Mouse (Mus musculus) spleen, adult 18-20 months (tissue): ENCODE data around the gene Hsd17b10.

Source experiments
- DNase-seq, 2 experiments: peaks; one replicate each; pipeline ENCODE4 v3.0.0; 2022; ENCODE audit warnings: mixed read lengths in 2 of 2

The Hsd17b10 gene

GRCm38 (mm10) chrX:152001737-152002710, at the start of gene Hsd17b10:
Gene Hsd17b10, plus strand, starts transcription at chrX:152001845.
- peak; percentile 63 for DNase-seq

GRCm38 (mm10) chrX:151999006-151999710, 2.5 kb upstream of the Hsd17b10 start:
- no peak for DNase-seq

- no peak for DNase-seq
Measured at GRCm38 (mm10) chrX:152001182-152001684, 412 bp upstream of the Hsd17b10 start.

- no peak for DNase-seq
Measured at GRCm38 (mm10) chrX:152002865-152003264, 1.2 kb downstream of the Hsd17b10 start.

- DNase-seq = no peak
Measured at GRCm38 (mm10) chrX:152007863-152008262, 6.2 kb downstream of the Hsd17b10 start.

- no peak for DNase-seq
Measured at GRCm38 (mm10) chrX:152015752-152016150, 14.1 kb downstream of the Hsd17b10 start.

- DNase-seq = peak; percentile 80 to 83
Measured at GRCm38 (mm10) chrX:152016151-152017145, 14.8 kb downstream of the Hsd17b10 start, which contains the start of the genes Ribc1 and Smc1a. Gene Ribc1, minus strand, starts transcription at chrX:152016295. Gene Smc1a, plus strand, starts transcription at chrX:152016428.

- DNase-seq = no peak
Measured at GRCm38 (mm10) chrX:152017186-152017585, 15.5 kb downstream of the Hsd17b10 start.

GRCm38 (mm10) chrX:152019294-152019693, 17.6 kb downstream of the Hsd17b10 start:
- no peak for DNase-seq

- DNase-seq = no peak
Measured at GRCm38 (mm10) chrX:152039865-152040264, 38.2 kb downstream of the Hsd17b10 start.

- DNase-seq = no peak
Measured at GRCm38 (mm10) chrX:152047230-152047629, 45.6 kb downstream of the Hsd17b10 start.

- DNase-seq = no peak
Measured at GRCm38 (mm10) chrX:152052546-152052945, 50.9 kb downstream of the Hsd17b10 start.
